Mouse (Mus musculus): ENCODE results near the gene Dync1h1.

GRCm38 (mm10) chr12:110563383-110563782 lies 37.9 kb upstream of the Dync1h1 start:
- no peak for TF ChIP-seq CTCF (IDR thresholded peaks at IDR 0.05; ENCODE audit: control insufficient read depth, insufficient read depth, insufficient replicate concordance, low read depth, low read length)
- no peak for TF ChIP-seq POLR2A (IDR thresholded peaks at IDR 0.05; ENCODE audit: control insufficient read depth, low read depth, low read length)
